Mouse (Mus musculus) kidney, adult 9 months (tissue): ENCODE measurements around the gene Dctd.
A peak's percentile ranks its signal among the peaks of the same experiment; 100 is the strongest.

Experiments
- DNase-seq: peaks from one replicate; pipeline ENCODE4 v3.0.0; 2022

The Dctd gene

GRCm38 (mm10) chr8:48098792-48099191, at the start of gene Dctd:
Gene Dctd (plus strand): TSS chr8:48099092.
- no peak for DNase-seq

DNA sequence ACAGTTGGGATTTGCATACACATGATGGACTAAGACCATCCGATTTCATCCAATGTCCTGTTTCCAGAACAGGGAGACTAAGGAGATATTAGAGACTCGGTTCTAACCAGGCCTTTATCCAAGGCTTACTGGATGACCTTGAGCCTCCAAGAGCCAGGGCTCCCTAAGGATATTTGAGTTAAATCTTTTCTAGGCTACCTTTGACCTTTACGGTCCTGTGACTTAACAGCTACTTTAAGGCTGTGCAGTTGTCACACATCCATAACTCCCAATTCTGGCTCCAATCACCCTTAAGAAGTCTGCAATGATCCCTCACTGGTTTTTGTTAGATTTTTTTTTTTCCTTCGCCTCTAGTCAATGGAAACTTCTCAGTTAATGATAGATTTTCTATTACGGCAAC, 45.3 kb upstream of the Dctd start:
- DNase-seq = peak; percentile 72

- no peak for DNase-seq
Measured at GRCm38 (mm10) chr8:48063526-48064072, 35.3 kb upstream of the Dctd start.

GRCm38 (mm10) chr8:48074149-48074548, 24.7 kb upstream of the Dctd start:
- no peak for DNase-seq

DNA sequence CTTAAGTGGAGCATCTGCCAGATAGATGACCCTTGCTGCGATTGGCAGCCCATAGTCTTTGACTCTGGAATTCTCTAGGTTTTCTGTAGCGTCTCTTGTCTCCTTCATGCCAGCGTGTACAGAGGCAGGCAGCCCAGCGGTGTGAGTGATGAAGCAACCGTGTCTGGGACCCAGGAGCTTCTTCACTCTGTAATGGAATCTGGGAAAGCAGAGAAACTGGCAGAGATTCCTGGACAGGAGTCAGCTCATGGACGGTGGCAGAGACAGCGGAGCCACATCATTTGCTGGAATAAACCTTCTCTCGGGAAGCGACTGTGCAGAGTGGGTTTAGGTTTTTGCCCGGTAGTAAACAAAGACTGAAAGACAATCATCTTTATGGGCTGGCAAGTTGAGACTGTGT, 16.5 kb upstream of the Dctd start:
- no peak for DNase-seq

DNA sequence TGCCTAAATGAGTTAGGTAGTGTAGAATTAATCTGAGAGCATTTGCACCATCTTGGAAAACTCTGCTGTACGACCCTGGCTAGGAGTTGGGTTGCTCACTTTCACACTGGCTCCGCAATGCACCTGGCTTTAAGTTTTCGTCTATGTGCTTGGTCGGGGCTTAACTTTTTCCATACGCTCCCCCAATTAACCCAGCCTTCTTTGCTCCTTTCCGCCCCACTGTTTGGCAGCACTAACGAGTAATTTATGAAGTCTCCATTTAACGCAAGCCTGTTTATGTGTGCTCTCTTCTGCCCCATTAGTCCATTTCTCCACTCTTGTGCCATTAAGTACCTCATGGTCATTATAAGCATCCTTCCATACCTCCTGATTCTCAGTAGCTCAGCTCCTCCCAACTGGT, 8.2 kb upstream of the Dctd start:
- DNase-seq = no peak

DNA sequence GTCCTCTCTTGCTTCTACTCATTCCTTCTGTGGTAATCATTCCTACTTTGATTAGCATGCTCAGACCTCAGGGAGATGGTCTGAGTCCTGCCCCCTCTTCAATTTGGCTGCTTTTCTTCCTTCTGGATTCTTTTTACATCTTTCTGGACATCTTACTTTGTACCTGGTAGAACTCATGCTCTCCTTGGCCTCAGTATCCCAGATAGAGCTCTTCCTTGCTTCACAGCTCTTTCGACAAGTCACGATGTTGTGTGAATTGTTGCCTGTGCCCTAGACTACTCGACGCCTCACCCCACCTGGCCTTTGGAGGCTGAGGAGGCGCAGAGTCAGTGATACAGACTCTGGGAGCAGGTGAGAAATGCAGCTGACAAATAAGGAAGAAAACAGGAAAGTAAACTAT, 3.5 kb upstream of the Dctd start:
- DNase-seq = no peak

DNA sequence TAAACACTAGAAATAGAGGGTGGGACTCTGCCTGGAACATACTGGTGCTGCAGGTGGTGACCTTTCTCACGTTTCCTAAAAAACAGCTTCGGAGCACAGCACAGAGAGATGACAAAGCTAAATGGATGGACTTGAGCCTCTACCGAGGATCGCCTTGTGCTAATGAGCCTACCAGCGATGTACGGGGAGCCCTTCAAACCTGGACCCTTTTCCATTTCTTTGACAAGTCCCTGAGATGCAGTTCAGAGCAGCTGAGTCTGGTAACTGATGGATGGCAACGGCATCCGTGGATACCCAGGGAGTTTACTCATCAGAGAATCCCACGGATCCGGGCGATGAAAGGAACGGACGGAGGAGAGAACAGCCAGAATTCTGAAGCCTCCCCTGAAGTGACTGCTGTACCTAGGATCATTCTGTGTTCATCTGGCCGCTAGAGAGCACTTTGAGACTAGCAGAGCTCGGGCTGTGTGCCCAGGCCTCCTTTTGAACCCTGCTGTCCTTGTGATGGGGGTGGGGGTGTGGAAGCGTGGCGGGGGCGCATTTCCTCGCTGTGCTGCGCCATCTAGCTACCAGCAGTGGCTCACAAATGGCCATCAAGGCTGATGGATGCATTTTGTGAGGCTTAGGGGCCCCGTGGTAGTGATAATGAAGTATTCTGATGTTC, 1.6 kb upstream of the Dctd start:
- DNase-seq = peak; percentile 65

DNA sequence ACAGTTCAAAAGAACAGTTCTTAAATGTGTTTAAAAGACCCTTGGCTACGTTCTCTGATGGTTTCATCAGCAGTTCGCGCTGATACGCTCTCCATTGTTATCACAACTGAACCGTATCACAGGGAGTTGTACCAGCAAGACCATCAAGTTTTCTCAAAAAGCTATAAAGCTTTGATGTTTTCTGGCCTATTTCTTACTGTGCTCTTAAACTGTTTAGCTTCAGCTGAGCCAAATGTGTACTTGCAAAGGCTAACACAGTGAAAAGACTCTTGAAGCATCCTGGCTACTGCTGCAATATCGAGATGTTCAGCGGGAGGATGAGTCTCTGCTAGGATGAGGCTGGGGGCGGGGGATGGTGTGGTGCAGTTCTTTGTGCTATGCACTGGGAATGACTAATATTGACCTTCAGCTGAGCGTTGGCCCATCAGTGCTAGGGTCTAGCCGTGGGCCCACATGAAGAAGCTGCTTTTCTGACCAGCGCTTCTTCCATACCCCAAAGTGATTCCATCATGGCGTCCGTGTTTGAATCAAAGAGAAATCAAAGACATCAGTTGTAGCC, 732 bp upstream of the Dctd start:
- no peak for DNase-seq

DNA sequence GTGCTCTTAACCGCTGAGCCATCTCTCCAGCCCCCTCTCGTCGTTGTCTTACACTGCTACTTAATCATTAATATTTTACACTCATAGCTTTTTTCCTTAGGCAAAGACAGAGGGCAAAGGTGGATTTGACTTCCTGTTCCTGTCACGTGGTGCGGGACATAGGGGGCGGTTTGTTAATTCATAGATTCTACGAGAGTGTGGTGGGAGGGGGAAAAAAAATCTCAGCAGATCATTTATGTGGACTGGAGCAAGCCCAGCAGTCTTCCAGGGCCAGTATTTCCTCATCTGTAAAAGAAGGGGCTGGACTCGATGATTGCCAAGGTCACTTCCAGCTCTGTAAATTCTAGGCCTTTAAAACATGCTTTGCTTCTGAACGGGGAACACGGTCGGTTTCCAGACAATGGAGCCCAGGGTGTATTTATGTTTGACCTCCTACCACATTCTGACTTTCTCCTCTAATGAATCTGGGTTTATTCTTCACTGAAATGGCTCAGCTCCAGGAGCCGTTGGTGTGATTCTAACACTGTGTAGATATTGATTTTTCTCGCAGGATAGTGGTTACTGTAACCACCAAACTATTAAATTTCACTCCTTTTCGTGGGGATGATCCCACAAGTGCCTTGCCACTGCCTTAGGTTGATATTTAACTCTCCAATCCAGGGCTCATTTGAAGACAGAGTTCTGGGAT, 1.4 kb downstream of the Dctd start:
- DNase-seq = no peak

DNA sequence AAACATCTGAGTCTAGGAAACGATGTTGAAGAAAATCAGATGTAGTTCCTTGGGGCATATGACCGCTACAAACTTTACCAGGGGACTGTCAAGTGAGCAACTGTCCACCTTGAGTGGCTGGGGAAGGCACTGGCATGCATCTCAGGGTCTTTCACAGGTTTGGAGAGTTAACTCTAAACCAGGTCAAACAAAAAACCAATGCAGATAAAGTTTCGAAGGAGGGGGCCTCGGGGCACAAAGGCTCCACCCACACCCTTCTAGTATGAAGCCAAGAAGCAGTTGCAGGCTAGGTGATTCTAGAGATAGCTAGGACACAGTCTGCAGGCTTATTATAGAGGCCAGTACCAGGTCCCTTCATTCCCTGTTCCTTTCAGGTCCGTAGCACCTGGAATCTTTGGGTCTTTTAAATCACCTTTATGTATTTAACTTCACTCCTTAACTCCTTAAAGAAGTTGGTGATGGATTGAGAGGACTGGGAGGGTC, 10.5 kb downstream of the Dctd start:
- peak; percentile 11 for DNase-seq

- peak; percentile 57 for DNase-seq
Measured at GRCm38 (mm10) chr8:48109856-48110780, 11.2 kb downstream of the Dctd start.

DNA sequence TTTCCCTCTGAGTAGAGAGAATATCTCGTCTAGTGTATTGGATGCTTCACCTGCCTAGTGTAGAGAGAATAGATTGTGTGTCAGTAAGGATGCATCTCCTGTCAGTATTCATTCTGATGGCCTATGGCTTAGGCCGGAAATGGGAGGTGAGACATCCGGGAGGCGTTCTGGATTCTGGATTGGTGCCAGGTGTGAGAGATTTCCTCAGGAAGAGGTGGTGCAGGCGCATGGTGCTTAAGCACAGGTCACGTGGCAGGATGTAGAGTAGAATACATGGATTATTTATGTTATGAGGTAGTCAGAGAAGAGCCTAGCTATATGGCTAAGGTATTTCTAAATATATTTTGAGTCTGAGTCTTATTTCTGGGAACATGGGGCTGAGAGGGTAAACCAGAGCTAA, 15.7 kb downstream of the Dctd start:
- DNase-seq = peak; percentile 27

GRCm38 (mm10) chr8:48122991-48123390, 24.1 kb downstream of the Dctd start:
- no peak for DNase-seq

GRCm38 (mm10) chr8:48124857-48125256, 26.0 kb downstream of the Dctd start:
- no peak for DNase-seq

DNA sequence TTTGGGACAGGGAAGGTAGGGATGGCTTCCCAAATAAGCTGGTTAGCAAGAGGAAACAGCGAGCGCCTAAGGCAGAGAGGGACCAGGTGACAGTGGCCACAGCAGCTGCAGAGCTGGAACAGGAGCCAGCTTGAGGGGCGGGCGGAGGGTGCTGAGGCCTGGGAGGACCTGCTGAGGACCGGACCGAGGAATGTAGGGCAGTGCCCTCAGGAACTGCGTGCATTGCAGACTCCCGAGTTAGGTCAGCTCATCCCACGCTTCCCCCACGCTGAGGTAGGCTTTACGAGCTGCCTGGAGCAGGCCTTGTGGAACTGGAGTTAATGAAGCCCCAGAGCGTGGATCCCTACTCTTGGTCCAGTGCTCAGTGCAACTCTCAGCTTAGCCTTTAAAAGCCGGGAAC, 28.1 kb downstream of the Dctd start:
- DNase-seq = no peak

DNA sequence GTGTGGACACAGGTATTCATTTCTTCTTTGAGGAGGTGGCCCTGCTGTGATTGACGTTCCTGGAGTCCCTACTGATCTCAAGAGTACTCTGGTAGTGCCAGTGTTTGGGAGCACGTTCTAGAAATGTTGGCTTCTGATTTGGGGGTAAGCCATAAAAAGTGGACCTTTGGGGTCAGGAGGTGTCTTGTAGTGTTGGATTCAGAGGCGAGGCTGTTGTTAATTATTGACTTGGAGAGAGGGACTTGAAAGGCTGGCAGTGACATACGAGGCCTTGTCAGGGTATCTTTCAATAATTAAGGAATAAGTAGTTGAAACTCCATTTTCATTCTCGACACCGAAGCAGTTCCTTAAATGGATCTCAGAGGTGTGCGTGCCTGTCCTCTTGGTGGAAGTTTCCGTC, 31.4 kb downstream of the Dctd start:
- DNase-seq = peak; percentile 44

GRCm38 (mm10) chr8:48133321-48133720, 34.4 kb downstream of the Dctd start:
- no peak for DNase-seq

GRCm38 (mm10) chr8:48136804-48137650, 38.1 kb downstream of the Dctd start:
- DNase-seq = no peak

GRCm38 (mm10) chr8:48137651-48137937, 38.7 kb downstream of the Dctd start:
- no peak for DNase-seq

- DNase-seq = no peak
Measured at GRCm38 (mm10) chr8:48141023-48141422, 42.1 kb downstream of the Dctd start.

DNA sequence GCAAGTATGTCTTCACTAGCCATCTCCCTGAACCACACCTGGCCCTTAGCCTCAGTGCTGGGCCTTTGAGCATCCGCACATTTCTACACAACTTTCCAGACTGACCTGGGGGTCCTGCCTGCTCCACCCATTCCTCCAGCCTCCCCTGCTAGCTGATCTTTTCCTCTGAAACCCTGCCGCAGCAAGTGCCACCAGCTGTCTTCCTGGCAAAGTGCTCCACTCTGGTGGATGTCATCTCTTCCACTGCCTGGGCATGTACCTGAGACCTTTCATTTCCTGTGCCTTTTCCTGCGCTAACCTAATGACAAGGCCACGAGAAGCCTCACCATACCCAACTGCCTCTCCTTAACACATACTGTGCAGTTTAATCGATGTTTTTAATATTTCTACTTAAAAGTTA, 46.9 kb downstream of the Dctd start:
- DNase-seq = no peak
